Mouse (Mus musculus): ENCODE results near the gene Mfsd4a. TPM values are rescaled to one million over a fixed set of nuclear protein-coding genes. Genes with fewer than 3 reads are reported as not detected.

Gene Mfsd4a
- 1 to 10 TPM; 1.4 to 1.8 TPM for total RNA-seq (2021)
- long read RNA-seq, experiment 1, partial matches to known transcripts = 1 of 57 reads
- long read RNA-seq, experiment 1, other reads (novel, unspliced or antisense) = 55 of 57 reads
- long read RNA-seq, experiment 2, partial matches to known transcripts = 0 of 43 reads
- long read RNA-seq, experiment 2, other reads (novel, unspliced or antisense) = 42 of 43 reads

- DNase-seq = peak; percentile 64
Observed at GRCm38 (mm10) chr1:132067261-132068255, at the start of gene Mfsd4a. Mfsd4a (minus strand) TSS chr1:132068062.

- DNase-seq = peak; percentile 82
Observed at GRCm38 (mm10) chr1:132116606-132117005, 48.7 kb upstream of the Mfsd4a start.

GRCm38 (mm10) chr1:132113098-132113497, 45.2 kb upstream of the Mfsd4a start:
- DNase-seq = no peak

- no peak for DNase-seq
Observed at GRCm38 (mm10) chr1:132112426-132112825, 44.6 kb upstream of the Mfsd4a start.

- DNase-seq = no peak
Observed at GRCm38 (mm10) chr1:132111411-132111810, 43.5 kb upstream of the Mfsd4a start.

- DNase-seq = no peak
Observed at GRCm38 (mm10) chr1:132109368-132109767, 41.5 kb upstream of the Mfsd4a start.

- DNase-seq = no peak
Observed at GRCm38 (mm10) chr1:132104353-132104752, 36.5 kb upstream of the Mfsd4a start.

GRCm38 (mm10) chr1:132101953-132102697, 34.3 kb upstream of the Mfsd4a start:
- no peak for DNase-seq

- DNase-seq = no peak
Observed at GRCm38 (mm10) chr1:132099775-132100174, 31.9 kb upstream of the Mfsd4a start.

GRCm38 (mm10) chr1:132099016-132099415, 31.2 kb upstream of the Mfsd4a start:
- no peak for DNase-seq

- DNase-seq = no peak
Observed at GRCm38 (mm10) chr1:132098076-132098475, 30.2 kb upstream of the Mfsd4a start.

- peak; percentile 36 for DNase-seq
Observed at GRCm38 (mm10) chr1:132095356-132096004, 27.6 kb upstream of the Mfsd4a start.

GRCm38 (mm10) chr1:132093269-132093668, 25.4 kb upstream of the Mfsd4a start:
- DNase-seq = no peak

GRCm38 (mm10) chr1:132090266-132090665, 22.4 kb upstream of the Mfsd4a start:
- DNase-seq = no peak

- no peak for DNase-seq
Observed at GRCm38 (mm10) chr1:132089767-132090166, 21.9 kb upstream of the Mfsd4a start.

GRCm38 (mm10) chr1:132088181-132088671, 20.4 kb upstream of the Mfsd4a start:
- DNase-seq = no peak

GRCm38 (mm10) chr1:132085181-132086049, 17.6 kb upstream of the Mfsd4a start:
- no peak for DNase-seq

- no peak for DNase-seq
Observed at GRCm38 (mm10) chr1:132078413-132078812, 10.6 kb upstream of the Mfsd4a start.

GRCm38 (mm10) chr1:132075576-132075975, 7.7 kb upstream of the Mfsd4a start:
- no peak for DNase-seq

GRCm38 (mm10) chr1:132070659-132071058, 2.8 kb upstream of the Mfsd4a start:
- DNase-seq = no peak

GRCm38 (mm10) chr1:132069436-132069835, 1.6 kb upstream of the Mfsd4a start:
- no peak for DNase-seq

Measured in gastrocnemius, postnatal 10 days (tissue).